8 mouse cellular contexts compared by ENCODE assay signal in the genomic region with DNA sequence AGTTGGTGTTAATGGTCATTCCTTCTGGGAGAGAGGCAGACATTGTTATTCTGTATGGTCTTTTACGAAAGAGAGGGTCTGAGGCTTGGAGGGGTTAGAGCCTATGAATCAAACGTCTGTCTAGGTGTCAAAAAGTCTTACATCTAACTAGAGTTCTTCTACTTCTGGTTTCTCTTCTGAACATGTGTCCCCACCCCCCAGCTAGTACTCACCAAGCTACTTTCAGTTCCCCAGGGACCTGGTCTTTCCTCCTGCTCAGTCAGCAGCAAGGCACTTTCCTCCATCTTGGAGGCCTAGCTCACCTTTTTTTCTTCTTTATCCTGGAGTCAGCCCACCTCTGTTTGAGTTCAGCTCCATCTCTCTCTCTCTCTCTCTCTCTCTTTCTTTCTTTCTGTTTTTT. TPM values are rescaled to one million over a fixed set of nuclear protein-coding genes. Genes with fewer than 3 reads are reported as not detected.
A peak's percentile ranks its signal among the peaks of the same experiment; 100 is the strongest.
DNase-seq lines count a peak whose midpoint lies in the region; ATAC-seq and TF ChIP-seq lines count a peak whose summit lies in the region.

No protein-coding gene starts in this region.

- DNase-seq in heart, adult 11 months: peak; percentile 95
- no peak for DNase-seq in heart, postnatal 25 days (ENCODE audit: low spot score)
- DNase-seq in hindbrain, postnatal 0 days (ENCODE audit: low spot score): no peak
- DNase-seq in lung, postnatal 36 days: peak; percentile 82
- DNase-seq in adrenal gland, adult 18-20 months (ENCODE audit: low spot score in 2 of 2): no peak
- DNase-seq in frontal cortex, postnatal 14 days (ENCODE audit: low spot score in 2 of 2): no peak

- no peak for TF ChIP-seq CTCF in hindbrain, postnatal 0 days (IDR thresholded peaks at IDR 0.05; ENCODE audit: low read depth)

- H3K4me3 ChIP-seq in embryonic facial prominence, embryonic 13.5 days: peak overlapping the region; percentile 36; the same call in 1 of the 2 replicates
- peak overlapping the region; percentile 34 for H3K4me3 ChIP-seq in hindbrain, postnatal 0 days (ENCODE audit: low read length)
- H3K4me3 ChIP-seq in stomach, embryonic 16.5 days (replicated peaks; ENCODE audit: low read length): peak overlapping the region; percentile 41

- peaks cover 37% of the 10 kb centered on the region for H3K4me1 ChIP-seq in embryonic facial prominence, embryonic 13.5 days
- 0 out of 2 replicates have a peak, but pooled peaks cover 10% of the 10 kb centered on the region for H3K4me1 ChIP-seq in hindbrain, postnatal 0 days (ENCODE audit: insufficient read depth, low read length)
- H3K4me1 ChIP-seq in stomach, embryonic 16.5 days (ENCODE audit: control insufficient read depth, insufficient read depth, low read length): peaks cover 10% of the 10 kb centered on the region; the same call in 1 of the 2 replicates

- no peak overlapping the region for H3K9ac ChIP-seq in embryonic facial prominence, embryonic 13.5 days
- H3K9ac ChIP-seq in hindbrain, postnatal 0 days (replicated peaks; ENCODE audit: low read length): peak overlapping the region; percentile 51; the same call in 1 of the 2 replicates
- H3K9ac ChIP-seq in stomach, embryonic 16.5 days (ENCODE audit: low read length): no peak overlapping the region

- H3K36me3 ChIP-seq in embryonic facial prominence, embryonic 13.5 days: no peaks in the 10 kb centered on the region
- no peaks in the 10 kb centered on the region for H3K36me3 ChIP-seq in hindbrain, postnatal 0 days (ENCODE audit: insufficient read depth, low read length)
- H3K36me3 ChIP-seq in stomach, embryonic 16.5 days (ENCODE audit: control insufficient read depth, insufficient read depth, low read length): no peaks in the 10 kb centered on the region

- peak overlapping the region; percentile 62 for H3K4me2 ChIP-seq in embryonic facial prominence, embryonic 13.5 days
- peak overlapping the region; percentile 63 for H3K4me2 ChIP-seq in hindbrain, postnatal 0 days (ENCODE audit: low read depth, low read length)
- peak overlapping the region; percentile 52 for H3K4me2 ChIP-seq in stomach, embryonic 16.5 days (ENCODE audit: low read depth, low read length)

- 87% methylated on average over 2 of the region's 2 CpGs for WGBS in embryonic facial prominence, embryonic 13.5 days
- WGBS in hindbrain, postnatal 0 days: 72% methylated on average over 2 of the region's 2 CpGs
- 89% methylated on average over 2 of the region's 2 CpGs for WGBS in stomach, embryonic 16.5 days

- no peak for ATAC-seq in embryonic facial prominence, embryonic 13.5 days (ENCODE audit: insufficient number of reproducible peaks, insufficient read depth, low FRiP score, low TSS enrichment, low read depth)
- no peak for ATAC-seq in hindbrain, postnatal 0 days
- ATAC-seq in stomach, embryonic 16.5 days (ENCODE audit: insufficient read depth, low FRiP score): no peak

- H3K9me3 ChIP-seq in embryonic facial prominence, embryonic 13.5 days: no peaks in the 10 kb centered on the region
- no peaks in the 10 kb centered on the region for H3K9me3 ChIP-seq in hindbrain, postnatal 0 days (ENCODE audit: low read length)
- H3K9me3 ChIP-seq in stomach, embryonic 16.5 days (replicated peaks; ENCODE audit: control insufficient read depth, low read length): no peaks in the 10 kb centered on the region

- intact Hi-C loops in heart, postnatal 25 days (cut with DNase I): loop anchor here (5.0 kb wide), 1 partner anchor 61 kb away; no protein-coding TSS in a partner anchor

- peaks cover 9% of the 10 kb centered on the region; the same call in 1 of the 2 replicates for H3K27me3 ChIP-seq in embryonic facial prominence, embryonic 13.5 days
- H3K27me3 ChIP-seq in hindbrain, postnatal 0 days (ENCODE audit: insufficient read depth, low read length): no peaks in the 10 kb centered on the region
- H3K27me3 ChIP-seq in stomach, embryonic 16.5 days (ENCODE audit: control insufficient read depth, insufficient read depth, low read length): no peaks in the 10 kb centered on the region

- no peak overlapping the region for H3K27ac ChIP-seq in embryonic facial prominence, embryonic 13.5 days
- peak overlapping the region; percentile 77; the same call in 1 of the 2 replicates for H3K27ac ChIP-seq in hindbrain, postnatal 0 days
- H3K27ac ChIP-seq in stomach, embryonic 16.5 days (ENCODE audit: low read length): peak overlapping the region; percentile 84

RNA-seq across cellular contexts. Expression of a gene that starts 48.9 kb away (rescaled TPM):
- 10 to 100 TPM; 29.9 to 30.3 TPM for total RNA-seq in heart, postnatal 25 days (2021)
- polyA plus RNA-seq in embryonic facial prominence, embryonic 13.5 days (2015; fragmentation: Nextera tagmentation; extraction: Ambion mirVana): 7.5 and 12.5 TPM in 2 replicates
- total RNA-seq in hindbrain, postnatal 0 days (2014; rRNA removed): 8.2 and 12.4 TPM in 2 replicates
- 6.9 and 7.2 TPM in 2 replicates for polyA plus RNA-seq in hindbrain, postnatal 0 days (2015; fragmentation: Nextera tagmentation; extraction: Ambion mirVana)
- polyA plus RNA-seq in stomach, embryonic 16.5 days (2015; fragmentation: Nextera tagmentation; extraction: Ambion mirVana): 14.0 and 16.2 TPM in 2 replicates
- 10 to 100 TPM; 36.3 to 49.7 TPM for total RNA-seq in adrenal gland, adult 18-20 months (2021)

RNA-seq across cellular contexts. Expression of a gene that starts 49.1 kb away (rescaled TPM):
- total RNA-seq in heart, postnatal 25 days (2021): 1 to 10 TPM; 6.3 to 8.9 TPM
- 14.8 and 17.0 TPM in 2 replicates for polyA plus RNA-seq in embryonic facial prominence, embryonic 13.5 days (2015; fragmentation: Nextera tagmentation; extraction: Ambion mirVana)
- total RNA-seq in hindbrain, postnatal 0 days (2014; rRNA removed): 32.9 and 39.4 TPM in 2 replicates
- polyA plus RNA-seq in hindbrain, postnatal 0 days (2015; fragmentation: Nextera tagmentation; extraction: Ambion mirVana): 13.6 and 14.4 TPM in 2 replicates
- polyA plus RNA-seq in stomach, embryonic 16.5 days (2015; fragmentation: Nextera tagmentation; extraction: Ambion mirVana): 9.2 and 9.4 TPM in 2 replicates
- total RNA-seq in adrenal gland, adult 18-20 months (2021): 1 to 10 TPM; 4.6 to 5.2 TPM

Comparison
In these comparisons a context has a peak if more than half of its experiments do, and no peak if none do; other contexts are left out.
1. DNase-seq: peak in heart, adult 11 months (single experiment) and lung, postnatal 36 days (single experiment); none in heart, postnatal 25 days (single experiment), hindbrain, postnatal 0 days (single experiment), adrenal gland, adult 18-20 months (0 of 2) and frontal cortex, postnatal 14 days (0 of 2).
2. Peak in every context shown above with its lines, with median percentiles within 50 percentile points of each other: H3K4me2 ChIP-seq and H3K4me3 ChIP-seq.